Mouse (Mus musculus) limb, embryonic 12.5 days (tissue): ENCODE data around the gene Prrc2a. TPM values are rescaled to one million over a fixed set of nuclear protein-coding genes. Genes with fewer than 3 reads are reported as not detected.

Experiments used
- ATAC-seq: fragments of 200-750 bp; cut with Nextera tagmentation; 2 replicates; pipeline ENCODE4 v1.8.0; 2017; ENCODE audit warnings: low read depth, moderate TSS enrichment; ENCODE audit not compliant: insufficient number of reproducible peaks, insufficient read depth, low FRiP score, low TSS enrichment
- H3K27ac ChIP-seq: fragments of 300-500 bp; sonication (generic); 2 replicates; pipeline ENCODE4 v1.5.1; 2016; ENCODE audit warnings: mild to moderate bottlenecking, moderate library complexity
- H3K27me3 ChIP-seq: fragments of 300-500 bp; sonication (generic); 2 replicates; pipeline ENCODE4 v1.6.1; 2016; ENCODE audit warnings: mild to moderate bottlenecking, moderate library complexity
- H3K36me3 ChIP-seq: fragments of 300-500 bp; sonication (generic); 2 replicates; pipeline ENCODE4 v1.6.1; 2016; ENCODE audit warnings: mild to moderate bottlenecking, moderate library complexity
- H3K4me1 ChIP-seq: fragments of 300-500 bp; sonication (generic); replicated peaks from 2 replicates; pipeline ENCODE4 v1.6.1; 2016
- H3K4me2 ChIP-seq: fragments of 300-500 bp; sonication (generic); 2 replicates; pipeline ENCODE4 v1.6.1; 2016; ENCODE audit warnings: mild to moderate bottlenecking, moderate library complexity
- H3K4me3 ChIP-seq: fragments of 300-500 bp; sonication (generic); replicated peaks from 2 replicates; pipeline ENCODE4 v1.5.1; 2016; ENCODE audit warnings: mild to moderate bottlenecking
- H3K9ac ChIP-seq: fragments of 300-500 bp; sonication (generic); replicated peaks from 2 replicates; pipeline ENCODE4 v1.6.1; 2016; ENCODE audit warnings: mild to moderate bottlenecking, moderate library complexity
- H3K9me3 ChIP-seq: fragments of 300-500 bp; sonication (generic); 2 replicates; pipeline ENCODE4 v1.6.1; 2016; ENCODE audit warnings: mild to moderate bottlenecking, moderate library complexity
- WGBS: fragments of 180-500 bp; shearing (Covaris S2); methylation state at CpG from one replicate; pipeline ENCODE4 v1.1.7; 2016; 5-methylcytosine and 5-hydroxymethylcytosine counted together
- polyA plus RNA-seq: library from polyadenylated mRNA; unstranded; fragments of >200 nt; fragmentation: Nextera tagmentation; extraction: Ambion mirVana; gene quantifications from 2 replicates; pipeline ENCODE4 v1.2.1, GENCODE M21; 2016

The Prrc2a gene
- polyA plus RNA-seq, 1 experiment from 2014 or later, result 231 TPM

GRCm38 (mm10) chr17:35172445-35173234 lies 7.9 kb upstream of the Prrc2a start:
- H3K36me3 ChIP-seq, result no peaks in the 10 kb centered on the region
- no peak for ATAC-seq
- H3K4me2 ChIP-seq, result no peak overlapping the region
- H3K27me3 ChIP-seq, result no peaks in the 10 kb centered on the region
- no peak overlapping the region for H3K9ac ChIP-seq
- 0 out of 2 replicates have a peak, but pooled peaks cover 4% of the 10 kb centered on the region for H3K4me1 ChIP-seq
- WGBS, result 71% methylated on average over 11 of the region's 11 CpGs
- H3K4me3 ChIP-seq, result no peak overlapping the region
- H3K27ac ChIP-seq, result no peak overlapping the region
- no peaks in the 10 kb centered on the region for H3K9me3 ChIP-seq

DNA sequence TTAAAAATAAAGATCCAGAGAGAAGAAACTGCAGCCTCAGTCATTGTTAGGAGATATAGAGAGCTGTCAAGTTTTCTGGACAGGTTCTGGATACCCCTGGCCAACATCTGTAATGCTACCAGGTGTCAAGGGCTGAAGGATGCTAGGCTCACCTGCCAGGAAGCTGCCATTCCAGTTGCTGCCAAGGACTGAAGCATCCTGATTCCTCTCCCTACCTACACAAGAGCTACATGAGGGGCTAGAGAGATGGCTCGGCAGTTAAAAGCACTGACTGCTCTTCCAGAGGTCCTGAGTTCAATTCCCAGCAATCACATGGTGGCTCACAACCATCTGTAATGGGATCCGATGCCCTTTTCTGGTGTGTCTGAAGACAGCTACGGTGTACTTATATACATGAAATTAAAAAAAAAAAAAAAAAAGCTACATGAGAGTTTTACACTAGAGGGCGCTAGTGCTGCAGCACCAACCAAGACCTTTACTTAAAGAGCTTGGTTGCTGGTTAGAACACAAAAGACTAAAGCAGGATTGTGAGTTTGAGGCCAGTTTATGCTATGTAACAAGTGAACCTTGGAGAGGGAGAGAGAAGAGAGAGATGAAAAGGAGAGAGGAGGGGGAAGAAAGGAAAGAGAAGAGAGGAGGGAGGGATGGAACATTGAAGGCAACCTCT lies 4.0 kb upstream of the Prrc2a start:
- H3K4me2 ChIP-seq, result no peak overlapping the region
- no peaks in the 10 kb centered on the region for H3K9me3 ChIP-seq
- WGBS, result 26% methylated on average over 4 of the region's 4 CpGs
- H3K4me3 ChIP-seq, result no peak overlapping the region
- H3K4me1 ChIP-seq, result peaks cover 10% of the 10 kb centered on the region; the same call in 1 of the 2 replicates
- no peak for ATAC-seq
- no peaks in the 10 kb centered on the region for H3K27me3 ChIP-seq
- H3K9ac ChIP-seq, result no peak overlapping the region
- no peaks in the 10 kb centered on the region for H3K36me3 ChIP-seq
- no peak overlapping the region for H3K27ac ChIP-seq

- H3K4me1 ChIP-seq, result peaks cover 16% of the 10 kb centered on the region
- H3K9me3 ChIP-seq, result no peaks in the 10 kb centered on the region
- no peak overlapping the region for H3K4me2 ChIP-seq
- no peak overlapping the region for H3K4me3 ChIP-seq
- no peak for ATAC-seq
- H3K27me3 ChIP-seq, result no peaks in the 10 kb centered on the region
- H3K36me3 ChIP-seq, result peaks cover under 1% of the 10 kb centered on the region; the same call in 1 of the 2 replicates
- WGBS, result 85% methylated on average over 7 of the region's 7 CpGs
- no peak overlapping the region for H3K9ac ChIP-seq
- H3K27ac ChIP-seq, result no peak overlapping the region
Measured at GRCm38 (mm10) chr17:35167794-35168193, 3.1 kb upstream of the Prrc2a start.

DNA sequence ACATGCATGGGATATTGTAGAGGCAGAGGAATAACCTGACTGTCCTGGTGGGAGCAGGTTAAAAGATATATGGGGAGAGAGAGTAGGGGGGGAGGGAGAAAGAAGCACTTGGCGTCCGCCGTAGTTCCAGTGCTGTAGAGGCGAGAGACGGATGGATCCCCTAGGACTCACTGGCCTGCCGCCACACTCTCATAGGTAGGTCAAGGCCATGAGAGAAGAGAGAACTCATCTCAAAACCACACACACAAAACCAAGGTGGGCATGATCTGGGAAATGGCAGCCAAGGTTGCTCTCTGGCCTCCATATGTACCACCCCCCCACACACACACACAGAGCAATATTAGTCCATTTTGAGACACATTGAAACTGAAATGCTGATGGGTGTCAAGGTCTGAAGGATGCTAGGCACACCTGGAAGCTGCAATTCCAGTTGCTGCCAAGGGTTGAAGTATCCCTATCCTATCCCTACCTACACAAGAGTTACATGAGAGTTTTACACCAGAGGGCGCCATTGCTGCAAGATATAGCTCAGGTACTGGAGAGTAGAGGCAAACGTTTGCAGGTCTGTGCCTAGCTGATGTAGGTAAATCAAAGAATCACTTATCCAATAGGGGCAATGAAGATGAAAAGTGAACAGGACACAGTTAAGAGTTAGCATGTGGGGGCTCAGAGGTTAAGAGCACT lies 1.8 kb upstream of the Prrc2a start:
- H3K4me2 ChIP-seq, result peak overlapping the region; percentile 92
- peaks cover 22% of the 10 kb centered on the region for H3K4me1 ChIP-seq
- WGBS, result 70% methylated on average over 8 of the region's 8 CpGs
- no peak for ATAC-seq
- H3K9ac ChIP-seq, result no peak overlapping the region
- H3K4me3 ChIP-seq, result peak overlapping the region; percentile 99
- H3K27me3 ChIP-seq, result no peaks in the 10 kb centered on the region
- peaks cover 13% of the 10 kb centered on the region for H3K36me3 ChIP-seq
- peak overlapping the region; percentile 98 for H3K27ac ChIP-seq
- no peaks in the 10 kb centered on the region for H3K9me3 ChIP-seq

- Histone ChIP-seq H3K27me3 (no peaks in the 10 kb centered on the region), H3K4me1 (peaks cover 22% of the 10 kb centered on the region), H3K4me2 (peak overlapping the region; percentile 92), H3K9ac (peak overlapping the region; percentile 100), H3K27ac (peak overlapping the region; percentile 98), H3K36me3 (peaks cover 22% of the 10 kb centered on the region), H3K4me3 (peak overlapping the region; percentile 99), H3K9me3 (no peaks in the 10 kb centered on the region)
- ATAC-seq, result peak; percentile 83
- WGBS, result 28% methylated on average over 12 of the region's 12 CpGs
Measured at GRCm38 (mm10) chr17:35165451-35166155, 906 bp upstream of the Prrc2a start.

GRCm38 (mm10) chr17:35164218-35164567 lies 504 bp downstream of the Prrc2a start:
- H3K27ac ChIP-seq, result peak overlapping the region; percentile 98
- peak overlapping the region; percentile 99 for H3K4me3 ChIP-seq
- peaks cover 36% of the 10 kb centered on the region for H3K36me3 ChIP-seq
- ATAC-seq, result no peak
- H3K27me3 ChIP-seq, result no peaks in the 10 kb centered on the region
- H3K4me2 ChIP-seq, result peak overlapping the region; percentile 92
- H3K9ac ChIP-seq, result peak overlapping the region; percentile 100
- 2% methylated on average over 28 of the region's 28 CpGs for WGBS
- H3K9me3 ChIP-seq, result no peaks in the 10 kb centered on the region
- H3K4me1 ChIP-seq, result peaks cover 22% of the 10 kb centered on the region

- H3K9ac ChIP-seq, result peak overlapping the region; percentile 100
- no peaks in the 10 kb centered on the region for H3K9me3 ChIP-seq
- no peak for ATAC-seq
- no peaks in the 10 kb centered on the region for H3K27me3 ChIP-seq
- peak overlapping the region; percentile 99 for H3K4me3 ChIP-seq
- H3K4me1 ChIP-seq, result peaks cover 22% of the 10 kb centered on the region
- H3K27ac ChIP-seq, result peak overlapping the region; percentile 98
- H3K36me3 ChIP-seq, result peaks cover 43% of the 10 kb centered on the region
- 16% methylated on average over 8 of the region's 8 CpGs for WGBS
- peak overlapping the region; percentile 92 for H3K4me2 ChIP-seq
Measured at GRCm38 (mm10) chr17:35163326-35164081, 1.2 kb downstream of the Prrc2a start.

- ATAC-seq, result no peak
- Histone ChIP-seq H3K27ac (no peak overlapping the region), H3K27me3 (no peaks in the 10 kb centered on the region), H3K4me1 (peaks cover 22% of the 10 kb centered on the region), H3K4me3 (peak overlapping the region; percentile 99), H3K9me3 (no peaks in the 10 kb centered on the region), H3K9ac (peak overlapping the region; percentile 100), H3K4me2 (peak overlapping the region; percentile 92), H3K36me3 (peaks cover 51% of the 10 kb centered on the region)
- WGBS, result 69% methylated on average over 12 of the region's 12 CpGs
Measured at GRCm38 (mm10) chr17:35162730-35163129, 2.0 kb downstream of the Prrc2a start.

DNA sequence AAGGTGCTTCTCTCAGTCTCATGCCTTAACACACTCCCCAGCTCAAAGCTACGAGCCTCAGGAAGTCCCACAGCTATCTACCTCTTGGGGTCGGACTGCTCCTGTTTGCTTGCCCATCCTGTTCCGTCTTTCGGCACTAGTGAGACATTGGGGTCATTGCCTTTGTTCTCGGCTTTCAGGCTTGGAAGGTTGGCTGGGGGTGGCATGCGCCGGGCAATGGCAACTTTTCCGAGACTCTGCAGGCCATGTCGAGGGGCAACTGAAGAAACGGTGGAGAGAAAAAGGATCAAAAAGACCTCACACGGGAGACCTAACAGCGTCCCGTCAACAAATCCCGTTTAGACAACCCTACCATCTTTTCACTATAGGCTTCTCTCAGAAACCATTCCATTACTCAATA lies 2.6 kb downstream of the Prrc2a start:
- no peak for ATAC-seq
- 85% methylated on average over 14 of the region's 14 CpGs for WGBS
- Histone ChIP-seq H3K4me2 (peak overlapping the region; percentile 92), H3K9me3 (no peaks in the 10 kb centered on the region), H3K36me3 (peaks cover 57% of the 10 kb centered on the region), H3K27me3 (no peaks in the 10 kb centered on the region), H3K4me3 (peak overlapping the region; percentile 99; the same call in 1 of the 2 replicates), H3K4me1 (peaks cover 22% of the 10 kb centered on the region), H3K27ac (0 out of 2 replicates have a peak overlapping the region, but pooled peaks have one; percentile 53), H3K9ac (peak overlapping the region; percentile 100; the same call in 1 of the 2 replicates)

DNA sequence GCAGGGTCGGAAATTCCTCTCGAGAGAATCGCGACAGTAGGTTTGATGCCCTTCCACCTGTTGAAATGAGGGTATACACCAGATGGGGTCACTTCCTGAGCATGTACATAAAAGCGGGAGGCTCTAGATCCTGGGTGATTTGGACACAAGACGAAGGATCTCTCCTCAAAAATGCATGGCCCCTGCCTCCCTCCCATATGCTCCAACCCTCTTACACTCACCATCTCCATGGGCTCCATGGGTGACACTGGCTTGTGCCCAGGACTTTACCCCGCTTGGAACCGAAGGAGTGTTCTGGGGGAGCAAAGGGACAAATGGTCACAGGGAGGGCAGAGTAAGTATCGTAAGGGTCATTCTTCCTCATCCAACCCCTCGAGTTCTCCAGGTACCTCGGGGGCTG lies 3.3 kb downstream of the Prrc2a start:
- Histone ChIP-seq H3K9me3 (no peaks in the 10 kb centered on the region), H3K4me3 (no peak overlapping the region), H3K9ac (no peak overlapping the region), H3K27me3 (no peaks in the 10 kb centered on the region), H3K36me3 (peaks cover 64% of the 10 kb centered on the region), H3K4me1 (peaks cover 20% of the 10 kb centered on the region), H3K4me2 (no peak overlapping the region), H3K27ac (no peak overlapping the region)
- no peak for ATAC-seq
- WGBS, result 82% methylated on average over 11 of the region's 11 CpGs
